Mouse (Mus musculus) megakaryocyte progenitor cell, adult 5-6 weeks (primary cell): ENCODE data around the gene Rptor. TPM values are rescaled to one million over a fixed set of nuclear protein-coding genes. Genes with fewer than 3 reads are reported as not detected.

ENCODE experiments used
- ATAC-seq: replicated peaks from 2 replicates; pipeline ENCODE4 v1.8.0; 2016; ENCODE audit warnings: mild to moderate bottlenecking, moderate TSS enrichment, inconsistent platforms; ENCODE audit not compliant: poor library complexity
- total RNA-seq, 2 experiments: library from RNA; stranded (forward) in 1 of 2; stranded (reverse) in 1 of 2; fragments of 157-497, 149-512 nt in 1 of 2; fragments of 200-1000 nt in 1 of 2; gene quantifications; 2 replicates each; pipeline versions ENCODE4 v1.2.3 to v1.2.4; 2015 to 2017

Rptor gene
- total RNA-seq, 2 experiments from 2014 or later = 13.2 to 16.1 TPM

- ATAC-seq = no peak
These were observed 233.6 kb downstream of the Rptor start for GRCm38 (mm10) chr11:119836326-119836725.

- ATAC-seq = no peak
These were observed 235.1 kb downstream of the Rptor start for GRCm38 (mm10) chr11:119837786-119838185.

- no peak for ATAC-seq
These were observed 237.0 kb downstream of the Rptor start for GRCm38 (mm10) chr11:119839411-119840342.

GRCm38 (mm10) chr11:119846608-119847007, 243.9 kb downstream of the Rptor start:
- no peak for ATAC-seq

- ATAC-seq = 0 out of 2 replicates have a peak, but pooled peaks have one; percentile 23
These were observed 244.4 kb downstream of the Rptor start for GRCm38 (mm10) chr11:119847076-119847475.

- no peak for ATAC-seq
These were observed 244.9 kb downstream of the Rptor start for GRCm38 (mm10) chr11:119847569-119847968.

GRCm38 (mm10) chr11:119848189-119848588, 245.5 kb downstream of the Rptor start:
- no peak for ATAC-seq

GRCm38 (mm10) chr11:119855999-119856398, 253.3 kb downstream of the Rptor start:
- ATAC-seq = peak; percentile 63

- no peak; the same call in 1 of the 2 replicates for ATAC-seq
These were observed 260.0 kb downstream of the Rptor start for GRCm38 (mm10) chr11:119862523-119863299.

GRCm38 (mm10) chr11:119863421-119863821, 260.7 kb downstream of the Rptor start:
- ATAC-seq = peak; percentile 77

GRCm38 (mm10) chr11:119866837-119867236, 264.1 kb downstream of the Rptor start:
- no peak for ATAC-seq

GRCm38 (mm10) chr11:119868138-119868537, 265.4 kb downstream of the Rptor start:
- no peak for ATAC-seq

- ATAC-seq = no peak
These were observed 265.9 kb downstream of the Rptor start for GRCm38 (mm10) chr11:119868556-119868955.

GRCm38 (mm10) chr11:119871141-119871540, 268.4 kb downstream of the Rptor start:
- no peak for ATAC-seq

GRCm38 (mm10) chr11:119873643-119874042, 270.9 kb downstream of the Rptor start:
- no peak for ATAC-seq

- ATAC-seq = peak; percentile 32
These were observed 272.1 kb downstream of the Rptor start for GRCm38 (mm10) chr11:119874841-119875240.

GRCm38 (mm10) chr11:119875685-119876084, 273.0 kb downstream of the Rptor start:
- ATAC-seq = peak; percentile 74

GRCm38 (mm10) chr11:119877124-119877523, 274.4 kb downstream of the Rptor start:
- ATAC-seq = no peak

- ATAC-seq = no peak
These were observed 276.9 kb downstream of the Rptor start for GRCm38 (mm10) chr11:119879573-119879972.

GRCm38 (mm10) chr11:119883646-119884045, 280.9 kb downstream of the Rptor start:
- no peak for ATAC-seq

- no peak for ATAC-seq
These were observed 287.3 kb downstream of the Rptor start for GRCm38 (mm10) chr11:119889966-119890365.
